Mouse (Mus musculus): ENCODE data around the gene Fcrl5. TPM values are rescaled to one million over a fixed set of nuclear protein-coding genes. Genes with fewer than 3 reads are reported as not detected.

The Fcrl5 gene
- total and polyA plus RNA-seq, 3 experiments, result 0.14 TPM; not detected in 1

DNA sequence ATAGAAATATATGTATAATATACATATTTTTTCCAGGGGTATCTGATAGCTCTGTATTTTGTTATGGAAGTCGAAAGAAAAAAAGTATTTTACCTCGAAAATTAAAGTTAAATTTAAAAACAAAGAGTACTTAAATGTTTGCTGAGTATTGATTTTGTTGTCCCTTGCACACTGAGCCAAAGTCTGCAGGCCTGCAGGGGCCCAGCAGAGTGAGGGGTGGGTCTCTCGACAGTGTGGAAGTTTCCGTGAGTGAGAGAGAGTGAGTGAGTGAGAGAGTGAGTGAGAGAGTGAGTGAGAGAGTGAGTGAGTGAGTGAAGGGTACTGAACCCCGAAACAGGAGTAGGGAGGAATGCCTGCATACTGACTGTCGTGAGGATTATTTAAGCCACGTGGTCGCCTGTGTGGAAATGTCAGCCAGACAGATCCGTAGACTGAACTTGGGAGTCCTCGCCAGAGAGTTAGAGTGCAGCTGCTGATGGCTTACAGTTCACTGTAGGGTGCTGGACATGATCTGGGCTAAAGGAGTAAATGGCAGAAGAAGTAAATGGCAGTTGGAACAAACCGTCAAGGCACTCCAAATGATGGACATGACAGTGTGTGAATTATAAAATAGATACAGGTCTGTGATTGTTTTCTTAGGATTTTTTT lies 104.6 kb downstream of the Fcrl5 start:
- WGBS, result 62% methylated on average over 11 of the region's 11 CpGs
- Histone ChIP-seq H3K36me3 (ENCODE audit: control insufficient read depth, insufficient read depth, low read length) (peaks cover 5% of the 10 kb centered on the region), H3K79me2 (replicated peaks; ENCODE audit: control insufficient read depth, insufficient read depth, low read length) (peaks cover 4% of the 10 kb centered on the region), H3K9ac (ENCODE audit: low read depth, low read length) (no peak overlapping the region), H3K27me3 (ENCODE audit: control insufficient read depth, insufficient read depth, low read length) (no peaks in the 10 kb centered on the region), H3K27ac (peak overlapping the region; percentile 12; the same call in 1 of the 2 replicates), H3K4me1 (ENCODE audit: control insufficient read depth, insufficient read depth, low read length) (peaks cover 26% of the 10 kb centered on the region), H3K4me3 (no peak overlapping the region)
- TF ChIP-seq EP300 (IDR thresholded peaks at IDR 0.05; ENCODE audit: insufficient read depth, low read depth, low read length), result no peak
- no peak for TF ChIP-seq POLR2A (IDR thresholded peaks at IDR 0.05; ENCODE audit: insufficient read depth, low read depth, low read length)
- no peak for TF ChIP-seq CTCF (IDR thresholded peaks at IDR 0.05)
- no peak for DNase-seq
- intact Hi-C loops (cut with DNase I), result loop anchor here (10.0 kb wide), 1 partner anchor 1805 kb away; no protein-coding TSS in a partner anchor

- intact Hi-C loops (cut with DNase I), result loop anchor here (10.0 kb wide), 1 partner anchor 1806 kb away; no protein-coding TSS in a partner anchor
Measured at GRCm38 (mm10) chr3:87540714-87541113, 105.1 kb downstream of the Fcrl5 start.

DNA sequence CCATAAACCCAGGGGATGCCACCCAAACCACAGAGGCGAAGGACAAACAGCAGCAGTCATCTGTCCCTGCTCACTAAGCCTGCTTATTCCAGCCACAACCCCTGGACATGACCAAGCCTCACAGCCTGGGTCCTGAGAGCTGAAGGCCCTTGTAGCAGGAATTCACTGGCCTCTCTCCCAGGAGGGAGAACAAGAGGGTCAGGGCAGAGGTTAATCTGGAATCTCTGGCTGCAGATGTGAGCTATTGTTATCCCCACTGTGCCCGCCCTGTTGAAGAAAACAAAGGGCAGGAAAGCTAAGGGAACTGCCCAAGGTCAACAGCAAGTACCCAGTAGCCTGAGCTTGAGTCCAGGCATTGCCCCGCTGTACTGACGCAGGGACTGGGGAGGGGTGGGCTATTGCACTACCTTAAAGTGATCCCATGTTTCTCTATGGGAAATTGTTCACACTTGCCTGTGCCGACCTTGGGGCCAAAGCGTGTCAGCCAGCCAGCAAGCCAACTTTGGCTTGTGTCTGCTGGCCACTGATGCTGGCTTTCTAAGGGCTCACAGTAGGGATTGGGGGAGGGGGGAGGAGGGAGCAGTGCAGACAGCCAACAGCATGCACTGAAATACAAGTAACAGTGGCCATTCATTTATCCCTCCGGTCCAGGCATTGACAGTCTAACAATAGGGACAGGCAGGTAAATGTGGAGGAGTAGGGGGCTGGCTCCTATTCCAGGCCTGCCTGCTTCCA lies 107.1 kb downstream of the Fcrl5 start:
- H3K36me3 ChIP-seq (ENCODE audit: control insufficient read depth, insufficient read depth, low read length), result peaks cover under 1% of the 10 kb centered on the region; the same call in 1 of the 2 replicates
- no peaks in the 10 kb centered on the region for H3K79me2 ChIP-seq (replicated peaks; ENCODE audit: control insufficient read depth, insufficient read depth, low read length)
- peak overlapping the region; percentile 71 for H3K27ac ChIP-seq
- intact Hi-C loops (cut with DNase I), result loop anchor here (2.0 to 10.0 kb wide), 2 partner anchors 16 to 1808 kb away; no protein-coding TSS in a partner anchor
- DNase-seq, result peak; percentile 48 to 63
- 49% methylated on average over 7 of the region's 7 CpGs for WGBS
- H3K9ac ChIP-seq (ENCODE audit: low read depth, low read length), result no peak overlapping the region
- peaks cover 26% of the 10 kb centered on the region for H3K4me1 ChIP-seq (ENCODE audit: control insufficient read depth, insufficient read depth, low read length)
- H3K27me3 ChIP-seq (ENCODE audit: control insufficient read depth, insufficient read depth, low read length), result no peaks in the 10 kb centered on the region
- no peak overlapping the region for H3K4me3 ChIP-seq
- TF ChIP-seq EP300 (IDR thresholded peaks at IDR 0.05; ENCODE audit: insufficient read depth, low read depth, low read length), result 0 out of 2 replicates have a peak, but pooled peaks have one; percentile 41
- no peak for TF ChIP-seq POLR2A (IDR thresholded peaks at IDR 0.05; ENCODE audit: insufficient read depth, low read depth, low read length)
- TF ChIP-seq CTCF (IDR thresholded peaks at IDR 0.05), result no peak

More at GRCm38 (mm10) chr3:87540714-87541113, 105.1 kb downstream of the Fcrl5 start:
- Histone ChIP-seq H3K36me3 (ENCODE audit: control insufficient read depth, insufficient read depth, low read length) (peaks cover 5% of the 10 kb centered on the region), H3K4me1 (ENCODE audit: control insufficient read depth, insufficient read depth, low read length) (peaks cover 26% of the 10 kb centered on the region), H3K4me3 (no peak overlapping the region), H3K27me3 (ENCODE audit: control insufficient read depth, insufficient read depth, low read length) (no peaks in the 10 kb centered on the region), H3K9ac (ENCODE audit: low read depth, low read length) (no peak overlapping the region), H3K27ac (peak overlapping the region; percentile 12), H3K79me2 (replicated peaks; ENCODE audit: control insufficient read depth, insufficient read depth, low read length) (peaks cover under 1% of the 10 kb centered on the region; the same call in 1 of the 2 replicates)
- WGBS, result 53% methylated on average over 8 of the region's 8 CpGs
- peak in 1 of 2 experiments; percentile 32 for DNase-seq
- TF ChIP-seq CTCF (IDR thresholded peaks at IDR 0.05), result no peak
- no peak for TF ChIP-seq EP300 (IDR thresholded peaks at IDR 0.05; ENCODE audit: insufficient read depth, low read depth, low read length)
- 0 out of 2 replicates have a peak, but pooled peaks have one; percentile 13 for TF ChIP-seq POLR2A (IDR thresholded peaks at IDR 0.05; ENCODE audit: insufficient read depth, low read depth, low read length)

- H3K79me2 ChIP-seq (replicated peaks; ENCODE audit: control insufficient read depth, insufficient read depth, low read length), result no peaks in the 10 kb centered on the region
- intact Hi-C loops (cut with DNase I), result loop anchor here (10.0 kb wide), 1 partner anchor 1811 kb away; no protein-coding TSS in a partner anchor
- no peak overlapping the region for H3K9ac ChIP-seq (ENCODE audit: low read depth, low read length)
- peaks cover 18% of the 10 kb centered on the region for H3K4me1 ChIP-seq (ENCODE audit: control insufficient read depth, insufficient read depth, low read length)
- no peaks in the 10 kb centered on the region for H3K36me3 ChIP-seq (ENCODE audit: control insufficient read depth, insufficient read depth, low read length)
- no peak for DNase-seq
- WGBS, result 83% methylated on average over 3 of the region's 3 CpGs
- no peaks in the 10 kb centered on the region for H3K27me3 ChIP-seq (ENCODE audit: control insufficient read depth, insufficient read depth, low read length)
- H3K27ac ChIP-seq, result no peak overlapping the region
- H3K4me3 ChIP-seq, result no peak overlapping the region
- TF ChIP-seq CTCF (IDR thresholded peaks at IDR 0.05), result no peak
- TF ChIP-seq EP300 (IDR thresholded peaks at IDR 0.05; ENCODE audit: insufficient read depth, low read depth, low read length), result no peak
- no peak for TF ChIP-seq POLR2A (IDR thresholded peaks at IDR 0.05; ENCODE audit: insufficient read depth, low read depth, low read length)
Measured at GRCm38 (mm10) chr3:87545554-87545953, 110.0 kb downstream of the Fcrl5 start.

DNA sequence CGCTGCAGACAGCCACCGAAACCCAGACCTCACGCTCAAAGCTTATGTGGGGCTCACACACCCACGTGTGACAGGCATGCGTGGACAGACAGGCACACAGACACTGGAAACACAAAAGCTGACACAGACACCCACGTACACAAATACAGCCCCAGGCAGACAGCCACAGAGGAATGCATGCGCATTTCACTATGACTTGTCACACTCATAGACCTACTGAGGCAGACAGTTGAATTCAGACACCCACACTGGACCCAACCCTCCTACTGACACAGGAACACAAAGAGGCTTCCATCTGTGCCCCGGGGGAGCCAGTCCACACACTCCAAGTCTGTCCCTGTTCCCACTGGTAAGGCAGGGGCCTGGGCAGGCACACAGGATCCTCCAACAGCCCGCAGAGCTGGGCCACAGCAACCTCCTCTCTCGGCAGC lies 110.7 kb downstream of the Fcrl5 start:
- no peak for TF ChIP-seq POLR2A (IDR thresholded peaks at IDR 0.05; ENCODE audit: insufficient read depth, low read depth, low read length)
- no peak for TF ChIP-seq CTCF (IDR thresholded peaks at IDR 0.05)
- no peak for TF ChIP-seq EP300 (IDR thresholded peaks at IDR 0.05; ENCODE audit: insufficient read depth, low read depth, low read length)

More for the DNA sequence above, 110.7 kb downstream of the Fcrl5 start:
- H3K27me3 ChIP-seq (ENCODE audit: control insufficient read depth, insufficient read depth, low read length), result no peaks in the 10 kb centered on the region
- H3K4me3 ChIP-seq, result no peak overlapping the region
- no peak overlapping the region for H3K9ac ChIP-seq (ENCODE audit: low read depth, low read length)
- H3K4me1 ChIP-seq (ENCODE audit: control insufficient read depth, insufficient read depth, low read length), result peaks cover 17% of the 10 kb centered on the region
- H3K36me3 ChIP-seq (ENCODE audit: control insufficient read depth, insufficient read depth, low read length), result no peaks in the 10 kb centered on the region
- H3K79me2 ChIP-seq (replicated peaks; ENCODE audit: control insufficient read depth, insufficient read depth, low read length), result no peaks in the 10 kb centered on the region
- intact Hi-C loops (cut with DNase I), result loop anchor here (10.0 kb wide), 1 partner anchor 1812 kb away; no protein-coding TSS in a partner anchor
- 81% methylated on average over 10 of the region's 10 CpGs for WGBS
- DNase-seq, result no peak
- no peak overlapping the region for H3K27ac ChIP-seq

All from heart, adult 2 months (tissue).